Mouse (Mus musculus): ENCODE measurements around the gene Tada3. TPM values are rescaled to one million over a fixed set of nuclear protein-coding genes. Genes with fewer than 3 reads are reported as not detected.

The Tada3 gene
- polyA plus RNA-seq, 1 experiment from 2014 or later: 52.6 TPM

GRCm38 (mm10) chr6:113410001-113410400 lies 32.3 kb upstream of the Tada3 start:
- Histone ChIP-seq H3K27me3 (ENCODE audit: control insufficient read depth, insufficient read depth, low read length) (no peaks in the 10 kb centered on the region), H3K36me3 (ENCODE audit: control insufficient read depth, insufficient read depth, low read length) (no peaks in the 10 kb centered on the region), H3K9me3 (ENCODE audit: control insufficient read depth, low read depth, low read length) (no peaks in the 10 kb centered on the region), H3K4me2 (replicated peaks; ENCODE audit: low read depth, low read length) (no peak overlapping the region), H3K27ac (ENCODE audit: low read length) (no peak overlapping the region), H3K9ac (replicated peaks; ENCODE audit: low read depth, low read length) (no peak overlapping the region), H3K4me1 (ENCODE audit: control insufficient read depth, insufficient read depth, low read length) (no peaks in the 10 kb centered on the region), H3K4me3 (ENCODE audit: low read depth, low read length) (no peak overlapping the region)
- no peak for ATAC-seq (ENCODE audit: insufficient number of reproducible peaks, insufficient read depth, low FRiP score, low read depth)
- WGBS: 64% methylated on average over 1 of the region's 1 CpGs

GRCm38 (mm10) chr6:113406683-113407082 lies 29.0 kb upstream of the Tada3 start:
- Histone ChIP-seq H3K4me2 (replicated peaks; ENCODE audit: low read depth, low read length) (no peak overlapping the region), H3K27ac (ENCODE audit: low read length) (no peak overlapping the region), H3K4me3 (ENCODE audit: low read depth, low read length) (no peak overlapping the region), H3K9me3 (ENCODE audit: control insufficient read depth, low read depth, low read length) (no peaks in the 10 kb centered on the region), H3K9ac (replicated peaks; ENCODE audit: low read depth, low read length) (no peak overlapping the region), H3K4me1 (ENCODE audit: control insufficient read depth, insufficient read depth, low read length) (no peaks in the 10 kb centered on the region), H3K36me3 (ENCODE audit: control insufficient read depth, insufficient read depth, low read length) (no peaks in the 10 kb centered on the region), H3K27me3 (ENCODE audit: control insufficient read depth, insufficient read depth, low read length) (no peaks in the 10 kb centered on the region)
- 78% methylated on average over 9 of the region's 9 CpGs for WGBS
- ATAC-seq (ENCODE audit: insufficient number of reproducible peaks, insufficient read depth, low FRiP score, low read depth): no peak

GRCm38 (mm10) chr6:113405483-113405882 lies 27.8 kb upstream of the Tada3 start:
- Histone ChIP-seq H3K27ac (ENCODE audit: low read length) (no peak overlapping the region), H3K27me3 (ENCODE audit: control insufficient read depth, insufficient read depth, low read length) (no peaks in the 10 kb centered on the region), H3K9me3 (ENCODE audit: control insufficient read depth, low read depth, low read length) (no peaks in the 10 kb centered on the region), H3K9ac (replicated peaks; ENCODE audit: low read depth, low read length) (no peak overlapping the region), H3K36me3 (ENCODE audit: control insufficient read depth, insufficient read depth, low read length) (no peaks in the 10 kb centered on the region), H3K4me3 (ENCODE audit: low read depth, low read length) (no peak overlapping the region), H3K4me2 (replicated peaks; ENCODE audit: low read depth, low read length) (no peak overlapping the region), H3K4me1 (ENCODE audit: control insufficient read depth, insufficient read depth, low read length) (no peaks in the 10 kb centered on the region)
- no peak for ATAC-seq (ENCODE audit: insufficient number of reproducible peaks, insufficient read depth, low FRiP score, low read depth)
- 86% methylated on average over 6 of the region's 6 CpGs for WGBS

GRCm38 (mm10) chr6:113404649-113405448 lies 27.2 kb upstream of the Tada3 start:
- ATAC-seq (ENCODE audit: insufficient number of reproducible peaks, insufficient read depth, low FRiP score, low read depth): no peak; the same call in 1 of the 2 replicates
- Histone ChIP-seq H3K9ac (replicated peaks; ENCODE audit: low read depth, low read length) (no peak overlapping the region), H3K9me3 (ENCODE audit: control insufficient read depth, low read depth, low read length) (no peaks in the 10 kb centered on the region), H3K4me3 (ENCODE audit: low read depth, low read length) (no peak overlapping the region), H3K27ac (ENCODE audit: low read length) (no peak overlapping the region), H3K36me3 (ENCODE audit: control insufficient read depth, insufficient read depth, low read length) (no peaks in the 10 kb centered on the region), H3K4me1 (ENCODE audit: control insufficient read depth, insufficient read depth, low read length) (no peaks in the 10 kb centered on the region), H3K4me2 (replicated peaks; ENCODE audit: low read depth, low read length) (no peak overlapping the region), H3K27me3 (ENCODE audit: control insufficient read depth, insufficient read depth, low read length) (no peaks in the 10 kb centered on the region)
- 70% methylated on average over 12 of the region's 12 CpGs for WGBS

- 87% methylated on average over 13 of the region's 13 CpGs for WGBS
- Histone ChIP-seq H3K27me3 (ENCODE audit: control insufficient read depth, insufficient read depth, low read length) (no peaks in the 10 kb centered on the region), H3K4me2 (replicated peaks; ENCODE audit: low read depth, low read length) (no peak overlapping the region), H3K9ac (replicated peaks; ENCODE audit: low read depth, low read length) (no peak overlapping the region), H3K4me3 (ENCODE audit: low read depth, low read length) (no peak overlapping the region), H3K4me1 (ENCODE audit: control insufficient read depth, insufficient read depth, low read length) (no peaks in the 10 kb centered on the region), H3K36me3 (ENCODE audit: control insufficient read depth, insufficient read depth, low read length) (0 out of 2 replicates have a peak, but pooled peaks cover 3% of the 10 kb centered on the region), H3K27ac (ENCODE audit: low read length) (no peak overlapping the region), H3K9me3 (ENCODE audit: control insufficient read depth, low read depth, low read length) (no peaks in the 10 kb centered on the region)
- ATAC-seq (ENCODE audit: insufficient number of reproducible peaks, insufficient read depth, low FRiP score, low read depth): no peak
Observed at GRCm38 (mm10) chr6:113402094-113402493, 24.4 kb upstream of the Tada3 start.

- H3K36me3 ChIP-seq (ENCODE audit: control insufficient read depth, insufficient read depth, low read length): 0 out of 2 replicates have a peak, but pooled peaks cover 3% of the 10 kb centered on the region
- ATAC-seq (ENCODE audit: insufficient number of reproducible peaks, insufficient read depth, low FRiP score, low read depth): no peak
- 85% methylated on average over 10 of the region's 10 CpGs for WGBS
- H3K9ac ChIP-seq (replicated peaks; ENCODE audit: low read depth, low read length): no peak overlapping the region
- H3K4me2 ChIP-seq (replicated peaks; ENCODE audit: low read depth, low read length): no peak overlapping the region
- no peaks in the 10 kb centered on the region for H3K27me3 ChIP-seq (ENCODE audit: control insufficient read depth, insufficient read depth, low read length)
- H3K4me1 ChIP-seq (ENCODE audit: control insufficient read depth, insufficient read depth, low read length): peaks cover 7% of the 10 kb centered on the region
- no peak overlapping the region for H3K4me3 ChIP-seq (ENCODE audit: low read depth, low read length)
- no peak overlapping the region for H3K27ac ChIP-seq (ENCODE audit: low read length)
- H3K9me3 ChIP-seq (ENCODE audit: control insufficient read depth, low read depth, low read length): no peaks in the 10 kb centered on the region
Observed at GRCm38 (mm10) chr6:113396270-113397030, 18.8 kb upstream of the Tada3 start.

- no peak overlapping the region for H3K4me2 ChIP-seq (replicated peaks; ENCODE audit: low read depth, low read length)
- 93% methylated on average over 6 of the region's 6 CpGs for WGBS
- ATAC-seq (ENCODE audit: insufficient number of reproducible peaks, insufficient read depth, low FRiP score, low read depth): no peak
Observed at GRCm38 (mm10) chr6:113395501-113395900, 17.8 kb upstream of the Tada3 start.

GRCm38 (mm10) chr6:113394811-113395210 lies 17.1 kb upstream of the Tada3 start:
- H3K9ac ChIP-seq (replicated peaks; ENCODE audit: low read depth, low read length): no peak overlapping the region
- no peak overlapping the region for H3K4me3 ChIP-seq (ENCODE audit: low read depth, low read length)
- no peak overlapping the region for H3K4me2 ChIP-seq (replicated peaks; ENCODE audit: low read depth, low read length)
- H3K36me3 ChIP-seq (ENCODE audit: control insufficient read depth, insufficient read depth, low read length): peaks cover 10% of the 10 kb centered on the region; the same call in 1 of the 2 replicates
- WGBS: 91% methylated on average over 11 of the region's 11 CpGs
- no peaks in the 10 kb centered on the region for H3K9me3 ChIP-seq (ENCODE audit: control insufficient read depth, low read depth, low read length)
- peaks cover 7% of the 10 kb centered on the region for H3K4me1 ChIP-seq (ENCODE audit: control insufficient read depth, insufficient read depth, low read length)
- ATAC-seq (ENCODE audit: insufficient number of reproducible peaks, insufficient read depth, low FRiP score, low read depth): no peak
- no peak overlapping the region for H3K27ac ChIP-seq (ENCODE audit: low read length)
- no peaks in the 10 kb centered on the region for H3K27me3 ChIP-seq (ENCODE audit: control insufficient read depth, insufficient read depth, low read length)

More at GRCm38 (mm10) chr6:113395501-113395900, 17.8 kb upstream of the Tada3 start:
- Histone ChIP-seq H3K27ac (ENCODE audit: low read length) (no peak overlapping the region), H3K4me3 (ENCODE audit: low read depth, low read length) (no peak overlapping the region), H3K27me3 (ENCODE audit: control insufficient read depth, insufficient read depth, low read length) (no peaks in the 10 kb centered on the region), H3K9me3 (ENCODE audit: control insufficient read depth, low read depth, low read length) (no peaks in the 10 kb centered on the region), H3K9ac (replicated peaks; ENCODE audit: low read depth, low read length) (no peak overlapping the region), H3K36me3 (ENCODE audit: control insufficient read depth, insufficient read depth, low read length) (peaks cover 5% of the 10 kb centered on the region; the same call in 1 of the 2 replicates), H3K4me1 (ENCODE audit: control insufficient read depth, insufficient read depth, low read length) (peaks cover 7% of the 10 kb centered on the region)
